Mouse (Mus musculus) lung, adult 2 months (tissue): ENCODE measurements around the gene Rtn4r.

ENCODE experiments used
- CTCF ChIP-seq: fragments of 200-500 bp; IDR thresholded peaks from 2 replicates; pipeline ENCODE4 v1.5.1; 2011; ENCODE audit warnings: mild to moderate bottlenecking, low read length, control low read depth; ENCODE audit not compliant: insufficient read depth
- POLR2A ChIP-seq: fragments of 200-500 bp; IDR thresholded peaks from 2 replicates; pipeline ENCODE4 v1.6.1; 2011; ENCODE audit warnings: low read depth, mild to moderate bottlenecking, control low read depth, low read length, borderline replicate concordance; ENCODE audit errors: extremely low read depth

DNA sequence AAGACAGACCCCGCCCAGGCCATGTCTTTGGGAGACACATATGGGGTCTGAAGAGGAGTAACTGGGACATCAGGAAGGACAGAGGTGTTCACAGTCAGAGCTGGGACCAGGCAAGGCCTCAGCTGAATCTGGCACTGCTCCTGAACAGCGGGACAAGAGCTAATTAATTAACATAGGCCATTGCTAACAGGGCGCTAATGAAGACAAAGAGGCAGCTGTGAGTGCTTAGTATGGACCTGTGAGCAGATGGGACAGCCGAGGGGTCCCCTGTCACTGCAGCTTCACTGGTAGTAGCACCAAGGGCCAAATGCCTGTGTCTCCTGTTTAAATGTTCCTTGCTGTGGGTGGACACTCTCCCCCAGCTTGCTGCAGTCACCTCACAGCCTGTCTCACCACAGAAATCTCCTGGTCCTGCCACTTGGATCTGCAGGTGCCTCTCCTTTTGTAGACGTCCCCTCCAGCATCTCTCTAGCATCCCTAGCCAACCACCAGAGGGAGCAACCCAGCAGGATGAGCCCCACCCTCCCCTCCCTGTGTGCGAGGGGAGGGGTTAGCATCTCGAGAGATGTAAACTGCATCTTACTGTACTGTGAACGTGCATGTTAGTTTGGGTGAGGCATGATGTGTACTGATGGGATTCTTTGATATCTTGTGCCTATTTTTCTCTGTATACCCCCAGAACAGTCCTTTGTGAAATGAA, 8.3 kb upstream of the Rtn4r start:
- peak; percentile 39 for TF ChIP-seq CTCF
- TF ChIP-seq POLR2A: no peak
